Mouse (Mus musculus) neural tube, embryonic 14.5 days (tissue): Measurements from ENCODE around the gene Nek9. TPM values are rescaled to one million over a fixed set of nuclear protein-coding genes. Genes with fewer than 3 reads are reported as not detected.

Experiments
- ATAC-seq: fragments of 200-750 bp; cut with Nextera tagmentation; 2 replicates; pipeline ENCODE4 v1.8.0; 2017; ENCODE audit warnings: low read depth, mild to moderate bottlenecking, moderate TSS enrichment, moderate library complexity
- H3K27ac ChIP-seq: fragments of 300-500 bp; sonication (generic); 2 replicates; pipeline ENCODE4 v1.5.1; 2014; ENCODE audit warnings: low read depth, mild to moderate bottlenecking, control low read depth, low read length, moderate library complexity, mixed read lengths
- H3K27me3 ChIP-seq: fragments of 300-500 bp; sonication (generic); 2 replicates; pipeline ENCODE4 v1.6.1; 2014; ENCODE audit warnings: low read length; ENCODE audit not compliant: control insufficient read depth, insufficient read depth
- H3K36me3 ChIP-seq: fragments of 300-500 bp; sonication (generic); 2 replicates; pipeline ENCODE4 v1.6.1; 2014; ENCODE audit warnings: low read length, mixed read lengths; ENCODE audit not compliant: control insufficient read depth, insufficient read depth
- H3K4me1 ChIP-seq: fragments of 300-500 bp; sonication (generic); 2 replicates; pipeline ENCODE4 v1.6.1; 2014; ENCODE audit warnings: low read length; ENCODE audit not compliant: control insufficient read depth, insufficient read depth
- H3K4me2 ChIP-seq: fragments of 300-500 bp; sonication (generic); 2 replicates; pipeline ENCODE4 v1.6.1; 2014; ENCODE audit warnings: mild to moderate bottlenecking, low read depth, low read length, control low read depth
- H3K4me3 ChIP-seq: fragments of 300-500 bp; sonication (generic); 2 replicates; pipeline ENCODE4 v1.5.1; 2014; ENCODE audit warnings: low read depth, low read length, control low read depth, mixed read lengths
- H3K9ac ChIP-seq: fragments of 300-500 bp; sonication (generic); replicated peaks from 2 replicates; pipeline ENCODE4 v1.6.1; 2014; ENCODE audit warnings: low read depth, mild to moderate bottlenecking, control low read depth, low read length, mixed read lengths
- H3K9me3 ChIP-seq: fragments of 300-500 bp; sonication (generic); 2 replicates; pipeline ENCODE4 v1.6.1; 2016; ENCODE audit warnings: low read length; ENCODE audit not compliant: control insufficient read depth
- WGBS: fragments of 180-500 bp; shearing (Covaris S2); extraction: QIAGEN DNeasy Blood & Tissue Kit; methylation state at CpG from one replicate; pipeline ENCODE4 v1.1.7; 2014; 5-methylcytosine and 5-hydroxymethylcytosine counted together
- polyA plus RNA-seq: library from polyadenylated mRNA; unstranded; fragments of >200 nt; fragmentation: Nextera tagmentation; extraction: Ambion mirVana; gene quantifications from 2 replicates; pipeline ENCODE4 v1.2.1, GENCODE M21; 2014

Nek9 gene
- polyA plus RNA-seq, 1 experiment from 2014 or later = 8.9 TPM

- Histone ChIP-seq H3K27me3 (no peaks in the 10 kb centered on the region), H3K4me1 (no peaks in the 10 kb centered on the region), H3K4me3 (no peak overlapping the region), H3K9me3 (no peaks in the 10 kb centered on the region), H3K36me3 (peaks cover 14% of the 10 kb centered on the region), H3K4me2 (no peak overlapping the region), H3K27ac (no peak overlapping the region), H3K9ac (no peak overlapping the region)
- no peak for ATAC-seq
- WGBS = 89% methylated on average over 3 of the region's 3 CpGs
Observed at GRCm38 (mm10) chr12:85354061-85354460, 14.9 kb upstream of the Nek9 start.

GRCm38 (mm10) chr12:85350407-85351232, 11.5 kb upstream of the Nek9 start:
- H3K36me3 ChIP-seq = peaks cover 21% of the 10 kb centered on the region
- no peak overlapping the region for H3K9ac ChIP-seq
- WGBS = 67% methylated on average over 10 of the region's 10 CpGs

GRCm38 (mm10) chr12:85348338-85348737, 9.2 kb upstream of the Nek9 start:
- Histone ChIP-seq H3K4me2 (no peak overlapping the region), H3K9ac (no peak overlapping the region), H3K36me3 (peaks cover 13% of the 10 kb centered on the region), H3K9me3 (no peaks in the 10 kb centered on the region), H3K4me3 (no peak overlapping the region), H3K27me3 (no peaks in the 10 kb centered on the region), H3K27ac (no peak overlapping the region), H3K4me1 (no peaks in the 10 kb centered on the region)
- 83% methylated on average over 6 of the region's 6 CpGs for WGBS
- no peak for ATAC-seq

More at GRCm38 (mm10) chr12:85350407-85351232, 11.5 kb upstream of the Nek9 start:
- peak; percentile 80 for ATAC-seq
- no peaks in the 10 kb centered on the region for H3K27me3 ChIP-seq
- no peak overlapping the region for H3K4me2 ChIP-seq
- H3K27ac ChIP-seq = peak overlapping the region; percentile 55
- H3K9me3 ChIP-seq = no peaks in the 10 kb centered on the region
- H3K4me3 ChIP-seq = no peak overlapping the region
- no peaks in the 10 kb centered on the region for H3K4me1 ChIP-seq

GRCm38 (mm10) chr12:85347196-85347595, 8.0 kb upstream of the Nek9 start:
- H3K27ac ChIP-seq = no peak overlapping the region
- H3K36me3 ChIP-seq = peaks cover 11% of the 10 kb centered on the region
- no peaks in the 10 kb centered on the region for H3K27me3 ChIP-seq
- H3K4me3 ChIP-seq = no peak overlapping the region
- H3K9ac ChIP-seq = no peak overlapping the region
- 77% methylated on average over 3 of the region's 3 CpGs for WGBS
- no peaks in the 10 kb centered on the region for H3K9me3 ChIP-seq
- H3K4me1 ChIP-seq = no peaks in the 10 kb centered on the region
- no peak overlapping the region for H3K4me2 ChIP-seq
- ATAC-seq = no peak

- Histone ChIP-seq H3K4me1 (peaks cover 2% of the 10 kb centered on the region; the same call in 1 of the 2 replicates), H3K27ac (no peak overlapping the region), H3K9me3 (no peaks in the 10 kb centered on the region), H3K4me2 (no peak overlapping the region), H3K9ac (no peak overlapping the region), H3K27me3 (no peaks in the 10 kb centered on the region), H3K4me3 (no peak overlapping the region), H3K36me3 (peaks cover 11% of the 10 kb centered on the region)
- WGBS = 66% methylated on average over 3 of the region's 3 CpGs
- ATAC-seq = no peak; the same call in 1 of the 2 replicates
Observed at GRCm38 (mm10) chr12:85346374-85346773, 7.2 kb upstream of the Nek9 start.

- WGBS = 95% methylated on average over 6 of the region's 6 CpGs
- ATAC-seq = no peak
Observed at GRCm38 (mm10) chr12:85345559-85345958, 6.4 kb upstream of the Nek9 start.

GRCm38 (mm10) chr12:85344252-85344651, 5.1 kb upstream of the Nek9 start:
- Histone ChIP-seq H3K4me1 (peaks cover 4% of the 10 kb centered on the region; the same call in 1 of the 2 replicates), H3K27ac (no peak overlapping the region), H3K9me3 (no peaks in the 10 kb centered on the region), H3K27me3 (no peaks in the 10 kb centered on the region), H3K9ac (no peak overlapping the region), H3K4me2 (no peak overlapping the region), H3K36me3 (peaks cover 8% of the 10 kb centered on the region; the same call in 1 of the 2 replicates), H3K4me3 (no peak overlapping the region)
- no peak for ATAC-seq
- 74% methylated on average over 7 of the region's 7 CpGs for WGBS

More at GRCm38 (mm10) chr12:85345559-85345958, 6.4 kb upstream of the Nek9 start:
- H3K27ac ChIP-seq = no peak overlapping the region
- no peak overlapping the region for H3K9ac ChIP-seq
- peaks cover 4% of the 10 kb centered on the region; the same call in 1 of the 2 replicates for H3K4me1 ChIP-seq
- H3K4me2 ChIP-seq = no peak overlapping the region
- H3K9me3 ChIP-seq = no peaks in the 10 kb centered on the region
- no peak overlapping the region for H3K4me3 ChIP-seq
- H3K36me3 ChIP-seq = peaks cover 10% of the 10 kb centered on the region
- H3K27me3 ChIP-seq = no peaks in the 10 kb centered on the region

- Histone ChIP-seq H3K9me3 (no peaks in the 10 kb centered on the region), H3K27me3 (no peaks in the 10 kb centered on the region), H3K4me2 (no peak overlapping the region), H3K27ac (no peak overlapping the region), H3K4me1 (peaks cover 12% of the 10 kb centered on the region), H3K4me3 (no peak overlapping the region), H3K36me3 (no peaks in the 10 kb centered on the region), H3K9ac (no peak overlapping the region)
- no peak for ATAC-seq
- WGBS = 70% methylated on average over 4 of the region's 4 CpGs
Observed at GRCm38 (mm10) chr12:85342310-85342709, 3.1 kb upstream of the Nek9 start.

GRCm38 (mm10) chr12:85341131-85341530, 2.0 kb upstream of the Nek9 start:
- WGBS = 38% methylated on average over 1 of the region's 1 CpGs
- no peak for ATAC-seq

More at GRCm38 (mm10) chr12:85341131-85341530, 2.0 kb upstream of the Nek9 start:
- H3K4me1 ChIP-seq = peaks cover 12% of the 10 kb centered on the region
- no peaks in the 10 kb centered on the region for H3K9me3 ChIP-seq
- H3K9ac ChIP-seq = no peak overlapping the region
- no peak overlapping the region for H3K27ac ChIP-seq
- no peaks in the 10 kb centered on the region for H3K36me3 ChIP-seq
- no peaks in the 10 kb centered on the region for H3K27me3 ChIP-seq
- H3K4me3 ChIP-seq = no peak overlapping the region
- no peak overlapping the region for H3K4me2 ChIP-seq
